Mouse (Mus musculus) frontal cortex, adult 2 months (tissue): Measurements from ENCODE around the gene Fip1l1. TPM values are rescaled to one million over a fixed set of nuclear protein-coding genes. Genes with fewer than 3 reads are reported as not detected.
A peak's percentile ranks its signal among the peaks of the same experiment; 100 is the strongest.

Source experiments
- DNase-seq, 2 experiments: peaks; one replicate each; pipeline ENCODE4 v3.0.0; 2022; ENCODE audit warnings: low spot score in 1 of 2; ENCODE audit errors: extremely low spot score in 1 of 2
- polyA plus RNA-seq: library from polyadenylated mRNA; depleted of rRNA; stranded (reverse); fragments of >200 nt; gene quantifications from 2 replicates; pipeline ENCODE4 v1.2.3, GENCODE M21; 2012

Gene Fip1l1
- polyA plus RNA-seq, 1 experiment = 61.1 TPM

DNA sequence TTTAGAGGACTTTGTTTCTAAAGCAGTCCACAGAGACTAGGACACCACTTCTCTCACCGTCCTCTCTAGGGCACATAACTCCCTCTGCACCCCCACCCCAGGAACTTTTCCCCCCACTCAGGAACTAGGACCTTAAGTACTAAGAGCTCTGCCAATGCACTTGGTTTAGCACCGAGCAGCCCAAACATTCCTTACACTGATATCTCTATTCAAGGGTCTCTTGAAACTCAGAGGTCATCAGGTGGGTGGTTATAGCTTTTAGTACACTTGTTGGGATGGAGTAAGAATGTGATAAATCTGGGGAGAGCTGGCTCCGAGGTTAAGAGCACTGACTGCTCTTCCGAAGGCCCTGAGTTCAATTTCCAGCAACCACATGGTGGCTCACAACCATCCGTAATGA, 77.5 kb downstream of the Fip1l1 start:
- DNase-seq = no peak

DNA sequence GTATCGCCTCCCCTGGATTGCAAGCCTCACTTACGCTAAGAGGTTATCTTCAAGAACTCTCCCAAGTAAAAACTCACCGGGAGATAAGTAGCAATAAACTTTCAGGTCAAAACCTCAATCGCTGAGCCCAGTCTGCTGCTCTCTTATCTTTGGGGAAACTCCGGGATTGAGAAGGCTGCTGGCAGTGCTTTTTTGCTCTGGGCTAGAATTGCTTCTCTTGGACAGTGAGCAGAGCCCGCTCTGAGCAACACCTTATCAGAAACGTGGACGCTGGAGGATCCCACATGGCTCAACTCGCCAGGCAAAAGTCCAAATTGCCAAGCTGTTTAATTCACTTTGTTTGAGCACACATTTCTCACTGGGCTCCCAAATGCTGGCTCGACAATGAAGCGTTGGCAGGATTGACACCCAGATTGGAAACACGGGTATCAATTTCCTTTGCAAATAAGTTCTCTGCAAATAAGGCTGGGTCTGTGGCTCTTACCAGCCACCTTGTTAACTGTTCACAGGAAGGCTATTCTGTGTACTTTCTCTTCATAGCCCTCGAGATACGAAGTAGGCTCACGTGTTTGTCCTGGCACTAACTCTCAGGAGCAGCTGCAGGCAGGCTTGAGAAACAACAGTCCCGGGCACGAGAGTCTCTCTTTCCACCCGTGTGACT, 78.4 kb downstream of the Fip1l1 start:
- no peak for DNase-seq

DNA sequence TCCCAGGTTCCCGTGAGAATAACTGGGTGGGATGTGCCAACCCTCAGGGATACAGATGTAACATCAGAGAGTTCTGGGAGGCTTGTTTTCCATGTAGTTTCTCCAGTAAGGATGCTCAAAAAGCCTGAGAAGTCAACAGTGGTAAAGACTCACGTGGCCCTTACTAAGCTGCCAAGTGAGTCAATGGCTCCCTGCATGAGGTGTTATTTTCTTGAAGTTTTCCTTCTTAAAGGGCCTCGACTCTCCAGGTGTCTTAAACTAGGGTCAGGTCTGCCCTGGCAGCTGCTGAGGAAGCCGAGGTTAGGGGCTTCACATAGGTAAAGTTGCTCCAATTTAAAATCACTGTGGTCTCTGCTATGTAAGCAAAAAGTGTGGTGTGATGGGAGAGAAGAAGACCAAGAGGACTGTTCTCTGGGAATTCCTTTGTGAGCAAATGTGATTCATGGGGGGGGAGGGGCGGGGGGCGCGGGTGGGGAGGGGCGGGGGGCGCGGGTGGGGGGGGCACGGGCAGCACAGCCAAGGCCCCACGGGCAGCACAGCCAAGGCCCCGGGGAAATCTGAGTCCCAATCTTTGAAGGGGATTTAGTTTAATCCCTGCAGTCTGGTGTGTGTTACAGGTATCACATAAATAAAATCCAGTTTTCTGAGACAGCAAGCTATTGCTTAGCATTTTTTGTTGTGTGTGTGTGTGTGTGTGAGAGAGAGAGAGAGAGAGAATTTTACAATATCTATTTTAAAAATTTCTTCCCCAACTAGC, 82.7 kb downstream of the Fip1l1 start:
- no peak for DNase-seq

DNA sequence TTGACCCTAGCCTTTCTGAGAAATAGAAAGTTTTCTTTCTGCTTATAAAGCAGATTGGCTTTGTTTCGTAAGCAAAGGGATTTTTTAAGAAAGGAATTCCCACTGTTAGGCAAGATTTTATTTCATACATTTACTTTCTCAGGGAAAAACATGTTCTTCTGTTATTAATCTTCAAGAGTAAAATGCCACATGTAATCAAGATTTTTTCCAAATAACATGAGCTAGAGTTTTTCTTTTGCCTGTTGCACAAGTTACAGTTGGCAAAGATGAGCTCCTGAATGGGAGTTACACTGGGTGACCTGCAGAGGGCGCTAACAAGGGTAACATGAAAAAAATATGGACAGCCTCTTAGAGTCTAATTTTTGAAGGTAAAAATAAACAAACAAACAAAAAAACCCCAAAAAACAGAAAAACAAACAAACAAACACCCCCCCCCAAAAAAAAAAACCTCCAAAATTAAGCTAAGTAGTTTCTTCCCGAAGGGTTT, 83.4 kb downstream of the Fip1l1 start:
- DNase-seq = peak in 1 of 2 experiments; percentile 20

DNA sequence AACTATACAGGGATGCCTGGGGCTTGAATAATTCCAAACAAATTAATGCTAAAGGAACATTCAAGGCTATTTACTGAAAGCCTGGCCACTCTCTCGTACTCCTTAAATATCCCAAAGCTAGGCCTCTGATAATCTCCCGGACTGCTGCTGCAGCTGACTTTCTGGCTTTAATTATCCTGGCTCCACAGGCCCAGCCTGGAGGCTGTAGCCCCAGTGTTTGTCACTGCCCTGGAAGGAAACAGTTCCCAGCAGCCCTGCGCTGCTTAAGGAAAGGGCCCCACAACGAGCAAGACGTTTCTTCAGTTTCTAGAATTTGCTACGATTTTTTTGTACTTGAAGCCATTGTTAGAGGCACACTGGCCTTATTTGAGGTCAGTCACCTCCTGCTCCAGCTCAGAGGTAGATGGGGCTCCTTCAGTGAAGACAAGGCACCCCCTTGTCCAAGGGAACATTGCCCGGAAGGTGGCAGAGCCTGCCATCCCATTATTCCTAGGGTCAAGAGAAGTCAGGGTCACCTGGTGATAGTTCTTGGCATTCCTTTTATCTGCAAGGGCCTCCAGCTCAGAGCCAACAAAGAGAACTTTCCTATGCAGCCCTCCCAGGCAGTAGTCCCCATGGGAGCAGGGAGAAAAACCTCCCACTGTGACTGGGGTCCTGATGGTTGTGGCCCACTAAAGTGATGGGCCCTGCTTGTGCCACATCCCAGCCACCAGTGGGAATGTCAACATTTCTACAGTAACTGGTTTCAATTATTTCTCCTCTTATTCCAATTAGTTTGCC, 86.6 kb downstream of the Fip1l1 start:
- DNase-seq = no peak

DNA sequence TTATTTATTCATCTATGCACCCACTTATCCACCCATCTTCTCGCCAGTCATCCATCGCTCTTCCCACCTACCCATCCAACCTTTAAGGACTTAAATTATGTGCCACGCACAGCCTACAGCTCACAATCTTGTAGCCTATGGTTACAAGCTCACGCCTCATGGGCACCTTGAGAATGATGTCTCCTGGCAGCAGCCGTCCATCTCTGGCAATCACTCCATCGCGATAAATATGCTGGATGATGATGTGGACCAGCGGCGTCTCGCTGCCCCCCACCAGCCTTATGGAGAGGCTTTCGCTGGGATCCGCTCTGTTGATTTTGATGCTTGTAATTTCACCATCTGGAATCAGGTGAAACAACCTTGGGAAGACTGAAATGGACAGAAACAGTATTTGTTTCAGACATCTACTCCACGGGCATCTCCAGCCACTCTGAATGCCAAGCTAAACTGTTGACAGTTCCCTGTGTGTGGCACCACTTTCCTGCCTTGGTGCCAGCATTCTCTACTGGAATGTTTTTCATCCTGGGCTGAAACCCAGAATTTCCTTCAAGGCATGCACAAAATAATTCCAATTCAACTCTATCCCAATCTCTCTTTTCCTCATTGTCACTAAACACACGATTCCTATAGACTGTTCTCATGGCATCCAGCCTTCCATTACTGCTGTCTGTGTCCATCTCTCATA, 88.2 kb downstream of the Fip1l1 start:
- DNase-seq = no peak

DNA sequence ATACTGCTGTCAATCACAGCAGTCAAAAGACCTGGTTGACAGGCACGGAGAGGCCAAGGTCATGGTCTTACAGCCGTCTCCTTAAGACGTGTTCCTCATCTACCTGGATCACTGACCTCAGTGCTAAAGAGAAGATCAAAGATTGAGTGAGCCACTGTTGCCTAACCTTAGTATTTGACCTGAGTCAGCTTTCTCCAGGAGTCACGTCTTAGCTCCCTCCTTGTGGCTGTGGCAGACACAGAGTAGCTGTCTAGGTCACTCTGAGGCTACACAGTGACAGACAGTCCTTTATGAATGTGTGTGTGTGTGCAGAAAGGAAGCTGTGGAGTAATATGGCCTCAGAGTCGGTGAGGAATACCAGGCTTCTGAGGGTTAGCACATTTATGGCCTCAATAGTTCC, 89.1 kb downstream of the Fip1l1 start:
- no peak for DNase-seq

DNA sequence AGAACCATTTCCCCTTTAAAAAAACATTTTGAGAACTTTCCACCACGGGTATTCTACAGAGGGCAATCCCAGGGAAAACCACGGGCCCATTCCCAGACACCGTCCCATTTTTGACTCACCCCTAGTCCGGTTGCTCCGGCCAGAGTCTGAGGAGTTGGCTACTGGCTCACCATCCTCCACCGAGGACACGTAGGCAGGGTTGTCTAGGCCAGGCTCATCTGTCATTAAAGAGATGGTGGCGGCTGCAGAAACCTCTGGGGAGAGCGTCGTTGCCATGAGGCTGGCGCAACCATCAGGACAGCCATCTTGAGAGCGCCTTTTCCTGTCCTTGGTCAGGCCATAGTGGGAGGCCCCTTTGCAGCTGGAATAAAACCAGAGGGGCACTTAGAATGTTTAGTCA, 92.8 kb downstream of the Fip1l1 start:
- no peak for DNase-seq

DNA sequence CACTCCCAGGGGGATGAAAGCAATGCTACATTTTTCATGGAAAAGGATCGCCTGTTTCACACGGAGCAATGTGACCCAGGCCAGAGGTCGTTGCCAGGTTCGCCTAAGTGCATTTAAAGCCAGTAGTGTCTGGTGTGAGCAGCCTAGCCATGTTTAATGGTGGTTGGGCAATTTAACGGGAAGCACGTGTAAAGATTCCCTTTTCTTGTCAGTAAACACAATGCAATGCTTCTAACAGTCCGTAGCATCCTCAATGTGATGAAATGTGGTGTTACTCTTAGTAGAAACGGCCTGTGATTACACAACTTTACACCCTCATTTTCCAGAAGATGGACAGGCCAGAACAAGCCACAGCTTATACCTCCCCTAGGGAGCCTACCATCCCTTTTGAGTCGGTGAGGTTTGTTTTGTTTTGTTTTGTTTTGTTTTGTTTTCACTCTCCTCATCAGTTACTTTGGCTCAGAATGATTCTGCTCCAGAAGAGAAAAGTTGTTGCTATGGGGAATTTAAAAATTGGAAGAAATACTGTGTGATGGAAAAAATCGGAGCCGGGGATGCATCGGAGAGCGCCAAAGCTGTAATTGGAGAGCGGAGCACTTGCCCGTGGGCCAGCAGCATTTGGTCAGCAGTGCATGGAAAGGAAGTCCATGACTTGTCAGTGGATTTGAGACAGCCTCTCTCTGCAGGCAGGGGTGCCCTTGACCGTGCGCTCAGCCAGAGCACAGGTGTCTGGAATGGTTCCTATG, 97.3 kb downstream of the Fip1l1 start:
- DNase-seq = no peak

DNA sequence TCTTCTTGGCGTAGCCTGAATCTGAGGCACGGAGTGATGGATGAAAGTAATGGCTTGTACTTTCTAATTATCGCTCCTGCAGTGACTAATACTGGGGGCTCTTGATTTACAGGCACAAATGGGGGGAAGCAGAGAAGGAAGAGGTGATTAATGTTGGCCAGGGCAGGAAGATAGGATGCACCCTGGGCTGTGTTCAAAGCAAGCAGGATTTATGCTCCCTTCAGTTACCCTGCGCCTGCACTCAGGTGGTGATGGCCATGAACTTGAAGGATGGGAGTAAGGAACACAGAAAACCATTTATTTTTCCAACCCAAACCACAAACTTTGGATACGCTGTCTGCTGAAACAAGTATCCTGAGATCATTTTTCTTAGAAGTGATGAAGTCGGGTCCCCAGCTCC, 98.2 kb downstream of the Fip1l1 start:
- DNase-seq = no peak

DNA sequence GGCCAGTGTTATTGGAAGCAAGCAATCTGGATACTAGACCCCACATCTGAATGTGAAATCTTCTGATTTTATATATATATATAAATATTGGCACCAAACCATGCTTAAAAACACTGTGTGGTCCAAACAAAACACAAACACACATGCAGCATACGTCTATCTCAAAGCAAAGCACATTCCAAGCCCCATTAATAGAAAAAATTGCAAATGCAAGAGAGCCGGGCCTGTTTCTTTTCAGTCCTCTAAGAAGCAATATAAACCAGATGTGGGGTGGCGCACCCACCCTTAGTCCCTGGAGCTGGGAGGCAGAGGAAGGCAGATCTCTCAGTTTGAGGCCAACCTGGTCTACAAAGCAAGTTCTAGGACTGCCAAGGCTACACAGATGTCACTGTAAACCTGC, 99.1 kb downstream of the Fip1l1 start:
- DNase-seq = no peak

DNA sequence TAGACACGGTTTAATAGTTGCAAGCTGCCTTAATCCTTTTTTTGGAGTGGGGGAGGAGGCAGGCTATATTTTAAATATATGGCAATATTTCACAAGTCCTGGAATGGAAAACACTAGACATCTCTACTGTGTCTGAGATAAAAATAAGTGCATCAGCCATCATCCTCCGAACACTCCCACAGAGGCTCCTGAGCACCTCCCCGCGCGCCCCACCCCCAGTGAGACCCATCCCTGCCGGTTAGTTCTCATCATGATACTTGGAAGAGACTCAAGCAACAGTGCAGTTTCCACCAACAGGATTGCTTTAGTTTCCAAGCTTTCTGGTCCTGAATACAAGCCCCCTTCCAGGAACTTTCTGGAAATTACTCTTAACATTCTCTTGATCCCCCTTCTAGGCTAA, 104.3 kb downstream of the Fip1l1 start:
- peak in 1 of 2 experiments; percentile 20 for DNase-seq

DNA sequence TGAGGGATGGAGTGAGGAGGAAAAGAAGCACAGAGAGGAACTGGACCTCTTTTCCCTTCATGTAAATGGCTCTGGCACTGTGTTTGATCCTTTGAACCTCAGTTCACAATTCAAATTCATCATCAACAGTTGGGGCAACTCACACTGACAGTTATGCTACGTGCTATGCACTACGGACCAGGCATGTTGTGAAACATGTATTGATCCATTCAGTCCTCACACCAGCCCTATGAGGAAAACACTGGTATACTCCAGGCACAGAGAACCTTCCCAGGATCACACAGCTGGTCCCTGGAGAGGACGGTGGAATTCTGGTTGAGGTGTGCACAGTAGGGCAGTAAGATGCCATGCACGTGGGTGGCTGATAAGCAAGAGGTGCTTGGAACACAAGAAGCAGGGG, 105.3 kb downstream of the Fip1l1 start:
- no peak for DNase-seq

DNA sequence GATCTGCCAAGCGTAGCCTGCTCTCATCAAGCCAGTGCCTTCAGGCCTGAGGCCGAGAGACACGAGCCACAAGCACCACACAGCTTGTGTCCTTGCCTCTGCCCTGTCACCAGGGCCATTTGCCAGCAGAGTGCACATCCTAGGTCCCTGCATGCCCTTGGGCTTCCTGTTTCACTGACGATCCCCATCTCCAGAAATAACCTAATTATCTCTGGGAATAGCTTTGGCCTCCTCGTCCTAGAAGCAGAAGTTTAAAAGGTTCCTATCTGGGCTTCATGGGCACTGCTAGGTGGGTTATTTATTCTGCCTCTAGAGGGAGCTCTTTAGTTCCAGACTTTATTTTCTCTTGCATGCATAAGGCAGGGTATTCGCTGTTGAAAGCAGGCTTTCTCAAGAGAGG, 105.8 kb downstream of the Fip1l1 start:
- DNase-seq = peak; percentile 11 to 80

DNA sequence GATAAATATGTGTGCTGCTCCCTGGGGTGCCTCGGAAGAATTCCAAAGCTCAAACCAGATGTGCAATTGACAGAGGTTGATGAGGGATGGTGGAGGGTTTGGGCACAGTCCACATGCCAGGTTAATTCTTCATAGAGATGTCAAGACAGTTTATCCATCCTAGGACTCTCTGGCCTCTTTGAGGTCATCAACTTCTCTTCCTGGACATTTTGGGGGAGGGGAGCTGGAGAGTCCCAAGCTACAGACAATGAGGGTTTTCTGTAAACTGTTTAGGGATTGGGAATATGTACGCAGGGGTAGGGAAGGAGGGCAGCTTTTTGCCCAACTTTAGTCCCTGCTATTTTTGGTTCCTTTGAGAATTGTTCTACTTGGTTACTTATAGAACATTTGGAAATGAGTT, 107.0 kb downstream of the Fip1l1 start:
- DNase-seq = no peak

DNA sequence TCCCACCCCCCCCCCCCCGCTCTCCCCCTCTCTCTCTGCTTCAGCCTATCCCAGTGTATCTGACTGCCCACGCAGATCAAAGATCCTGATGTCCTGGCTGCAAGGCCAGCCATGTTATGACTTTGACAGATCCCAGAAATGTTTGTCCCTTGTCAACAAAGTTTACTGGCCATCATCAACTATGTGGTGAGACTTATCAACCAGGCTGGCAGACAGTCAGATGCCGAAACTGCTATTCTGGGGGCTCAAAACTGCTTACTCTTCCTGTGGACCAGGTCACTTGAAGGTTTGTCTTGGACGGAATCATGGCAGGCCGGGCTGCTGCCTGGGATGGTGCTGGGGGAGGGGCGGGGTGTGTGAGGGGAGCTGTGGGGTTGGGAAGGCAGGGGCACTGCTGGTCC, 112.3 kb downstream of the Fip1l1 start:
- no peak for DNase-seq

DNA sequence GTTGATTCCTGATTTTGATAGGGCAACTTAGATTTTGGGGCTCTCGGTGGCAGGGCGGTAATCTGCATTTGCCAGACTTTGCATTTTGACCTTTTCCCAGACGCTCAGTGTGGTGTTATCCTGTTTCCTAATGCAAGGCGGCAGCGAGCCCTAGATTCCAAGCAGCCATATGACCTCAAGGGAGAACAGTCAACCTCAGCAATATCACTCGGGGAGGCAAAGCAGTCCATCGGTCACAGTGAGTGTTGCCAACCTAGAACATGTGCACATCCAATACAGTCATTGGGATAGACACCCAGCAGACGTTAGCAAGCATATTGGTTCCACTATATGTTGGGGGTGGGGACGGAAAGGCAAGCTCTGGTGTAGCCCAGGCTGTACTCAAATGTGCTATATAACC, 113.0 kb downstream of the Fip1l1 start:
- DNase-seq = no peak
